Mouse (Mus musculus) mouse trophoblast stem cell (cell line): ENCODE data around the gene Rdh11.

Experiments used
- in situ Hi-C, 2 experiments: fragments of 300-500 bp; cut with MseI, MboI; formaldehyde crosslinking; loops; 2 replicates in 1 of 2; 3 replicates in 1 of 2; pipeline ENCODE4 v1.15.1; 2025

The Rdh11 gene

DNA sequence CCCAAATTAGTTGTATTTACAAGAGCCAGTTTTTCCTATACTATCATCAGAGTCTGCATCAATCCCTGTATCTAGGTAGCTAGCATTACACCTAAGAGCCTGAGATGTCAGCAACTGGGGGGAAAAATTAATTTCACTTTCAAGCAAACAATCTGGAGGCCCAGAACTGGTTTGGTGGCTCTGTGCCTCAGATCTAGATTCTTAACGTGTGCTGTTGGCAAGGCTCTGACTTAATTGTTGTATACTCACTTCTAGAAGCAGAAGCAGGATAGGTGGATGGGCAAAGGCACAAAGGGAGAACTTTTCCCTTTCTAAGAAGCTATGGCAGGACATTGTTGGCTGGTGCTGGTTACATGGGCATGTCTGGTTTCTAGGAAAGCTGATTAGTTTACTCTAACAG is 52.7 kb downstream of the Rdh11 start:
- in situ Hi-C loops, result no loop called here

DNA sequence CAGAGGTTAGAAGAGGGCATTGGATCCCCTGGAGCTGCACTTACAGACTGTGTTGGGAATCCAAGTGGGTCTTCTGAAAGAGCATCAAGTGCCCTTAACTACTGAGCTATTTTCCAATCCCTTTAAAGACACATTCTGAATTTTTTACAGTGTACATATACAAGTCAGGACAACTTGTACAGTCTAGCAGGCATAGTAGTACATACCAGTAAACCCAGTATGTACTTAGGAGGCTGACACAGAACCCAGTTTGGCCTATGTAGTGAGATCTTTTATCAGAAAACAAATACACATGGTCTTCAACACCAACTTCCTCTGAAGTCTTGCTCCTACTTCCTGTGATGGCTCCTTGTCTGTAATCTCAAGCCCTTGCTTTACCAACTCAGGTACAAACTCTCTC is 53.1 kb downstream of the Rdh11 start:
- in situ Hi-C loops, result no loop called here

DNA sequence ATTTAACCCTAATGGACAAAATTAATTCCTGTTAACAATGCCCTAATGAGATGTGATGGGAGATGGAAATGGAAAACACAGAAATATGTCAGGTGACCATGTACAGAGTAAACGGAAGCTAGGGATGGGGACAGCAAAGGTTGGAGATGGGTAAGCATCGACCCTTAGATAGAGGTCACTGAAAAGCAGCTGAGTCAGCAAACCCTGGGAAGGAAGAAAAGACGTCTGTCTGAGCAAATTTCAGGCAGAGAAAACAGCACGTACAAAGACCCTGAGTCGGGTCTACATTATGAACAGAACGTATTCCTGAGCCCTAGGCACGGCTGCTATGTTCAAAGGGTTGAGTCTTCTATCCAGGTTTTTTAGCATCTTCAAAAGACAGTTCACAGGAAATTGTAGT is 55.1 kb downstream of the Rdh11 start:
- in situ Hi-C loops, result no loop called here

DNA sequence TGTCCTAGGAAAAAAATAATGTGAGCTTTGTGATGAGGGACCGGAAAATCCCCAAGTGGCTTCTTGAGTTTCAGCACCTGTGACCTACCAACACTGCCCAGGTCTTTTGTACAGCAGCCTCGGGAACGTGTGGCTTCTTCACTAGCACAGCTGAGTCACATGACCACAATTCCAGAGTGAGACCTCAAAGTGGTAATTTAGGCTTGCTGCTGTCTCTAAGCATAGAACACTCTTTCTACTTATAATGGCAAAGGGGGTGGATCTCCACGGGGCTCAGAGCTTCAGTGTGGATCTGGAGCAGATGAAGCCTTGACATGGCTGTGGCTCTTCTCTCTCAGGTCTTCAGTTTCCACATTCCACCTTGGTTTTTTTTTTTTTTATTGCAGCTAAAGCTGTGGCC is 57.0 kb downstream of the Rdh11 start:
- in situ Hi-C loops, result no loop called here

DNA sequence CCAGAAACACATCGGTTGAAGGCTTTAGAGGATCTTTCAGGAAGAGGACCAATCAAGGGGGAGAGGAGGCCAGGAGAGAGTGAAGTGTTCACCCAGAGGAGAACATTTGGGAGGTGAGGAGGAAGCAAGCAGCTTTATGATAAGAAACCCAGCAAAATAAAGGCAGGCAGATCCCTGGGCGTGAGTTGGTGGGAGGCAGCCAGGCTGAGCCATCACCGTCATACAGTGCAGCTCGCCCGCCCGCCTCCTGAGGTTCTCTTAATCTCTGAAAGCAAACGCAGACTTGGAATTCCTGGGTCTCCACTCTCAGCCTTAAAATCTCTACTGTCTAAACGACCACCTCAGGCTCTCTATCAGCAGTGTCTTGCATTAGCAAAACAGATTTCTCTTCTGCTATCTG is 57.4 kb downstream of the Rdh11 start:
- in situ Hi-C loops, result no loop called here

DNA sequence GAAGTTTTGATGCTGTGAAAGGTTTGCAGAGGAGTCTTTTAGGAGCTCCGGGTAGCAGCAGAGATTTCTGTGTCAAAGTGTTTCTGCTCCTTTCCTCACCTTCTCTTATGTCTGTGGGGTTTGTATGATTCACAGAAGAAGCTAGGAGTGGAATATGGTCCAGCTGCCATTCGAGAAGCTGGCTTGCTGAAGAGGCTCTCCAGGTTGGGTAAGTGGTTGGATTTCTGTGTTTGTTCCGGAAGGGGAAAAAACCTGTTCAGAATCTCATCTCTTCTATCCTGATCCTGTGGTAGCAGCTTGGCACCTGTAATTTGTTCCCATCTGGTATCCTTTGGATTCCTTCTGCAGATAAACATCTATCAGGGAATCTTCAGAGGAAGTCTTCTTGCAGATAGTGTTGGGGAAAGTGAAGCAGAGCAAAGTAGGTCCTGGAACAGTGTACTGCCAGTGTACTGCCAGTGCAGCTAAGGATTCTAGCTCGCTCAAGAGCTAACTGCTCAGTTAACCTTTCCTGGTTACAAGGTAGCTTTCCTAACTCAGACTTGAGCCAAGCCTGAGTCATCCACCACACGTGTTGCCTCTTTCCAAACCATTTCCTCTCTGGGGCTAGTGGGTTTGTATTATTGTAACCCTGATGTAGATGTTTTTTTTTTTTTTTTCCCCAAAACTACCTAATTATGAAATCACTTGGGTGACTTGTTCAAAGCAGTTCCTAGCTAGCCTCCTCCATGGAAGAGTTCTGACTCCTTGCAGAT is 60.2 kb downstream of the Rdh11 start:
- in situ Hi-C loops, result no loop called here

DNA sequence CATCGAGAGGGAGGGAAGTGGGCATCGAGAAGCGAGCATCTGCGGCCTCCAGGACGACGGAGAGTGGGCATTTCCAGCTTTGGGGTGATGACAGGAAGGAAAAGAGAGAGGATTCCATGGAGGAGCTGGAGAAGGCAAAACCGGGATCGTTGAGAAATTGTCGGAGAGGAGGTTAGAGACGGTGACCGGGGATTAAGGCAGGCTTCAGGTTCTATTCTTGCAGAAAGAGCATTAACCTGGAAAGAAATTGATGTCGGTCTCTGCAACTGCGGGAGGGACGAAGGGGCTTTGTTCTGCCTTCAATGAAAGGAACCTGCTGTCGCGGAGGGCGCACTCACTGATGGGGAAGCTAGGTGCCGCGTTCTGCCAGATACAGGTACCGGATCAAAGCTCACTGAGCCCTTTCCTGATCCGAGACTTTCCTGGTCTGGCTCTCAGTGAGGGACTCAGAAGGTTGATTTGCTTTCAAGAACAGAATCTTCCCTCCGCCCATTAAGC is 60.9 kb downstream of the Rdh11 start:
- in situ Hi-C loops, result no loop called here

DNA sequence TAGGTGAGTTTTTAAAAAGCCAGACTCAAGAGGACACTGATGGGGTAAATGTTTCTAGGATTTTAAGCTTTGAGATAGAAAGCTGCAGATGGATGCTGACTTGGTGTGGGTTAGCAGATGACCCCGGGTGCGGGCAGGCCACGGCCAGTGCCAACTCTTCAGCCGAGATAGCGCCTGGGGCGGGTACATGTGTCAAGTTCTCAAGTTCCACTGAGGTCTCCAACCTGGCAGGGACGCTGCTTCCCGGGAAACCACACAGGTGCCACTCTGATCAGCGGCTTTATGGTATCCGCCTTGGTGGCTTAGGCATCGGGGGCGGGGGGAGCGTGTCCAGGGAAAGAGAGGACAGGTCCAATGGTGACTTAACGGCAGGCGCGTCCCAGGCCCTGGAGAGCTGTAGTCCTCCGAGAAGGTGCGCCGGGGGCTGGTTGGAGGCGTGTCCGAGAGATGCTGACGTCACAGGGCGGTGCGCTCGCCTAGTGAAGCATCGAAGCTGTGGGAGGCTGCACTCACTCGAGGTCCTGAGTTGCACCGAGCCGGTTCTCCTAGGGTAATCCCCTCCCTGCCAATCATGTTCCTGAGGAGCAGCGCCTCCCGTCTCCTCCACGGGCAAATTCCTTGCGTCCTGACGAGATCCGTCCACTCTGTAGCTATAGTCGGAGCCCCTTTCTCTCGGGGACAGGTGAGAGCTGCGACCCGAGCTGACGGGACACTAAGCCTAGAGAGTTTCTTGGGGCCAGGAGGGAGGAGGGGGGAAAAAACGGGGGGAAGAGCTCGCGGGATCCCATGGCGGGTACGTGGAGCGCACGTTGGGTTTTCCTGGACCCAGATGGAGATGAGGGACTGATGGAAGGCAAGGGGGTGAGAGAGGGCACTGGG is 61.6 kb downstream of the Rdh11 start, which contains the start of gene Arg2:
Gene Arg2 (plus strand): TSS at position 479 of the 879 bp plus-strand sequence.
- in situ Hi-C loops, result no loop called here
